Mouse (Mus musculus) myocyte (in vitro differentiated cells): Measurements from ENCODE around the gene Ndufa6. TPM values are rescaled to one million over a fixed set of nuclear protein-coding genes. Genes with fewer than 3 reads are reported as not detected.

Experiments used
- H3K27me3 ChIP-seq: one replicate; pipeline ENCODE4 v1.6.1; 2011; ENCODE audit not compliant: control insufficient read depth, insufficient read depth, insufficient read length
- H3K36me3 ChIP-seq: one replicate; pipeline ENCODE4 v1.6.1; 2011; ENCODE audit not compliant: control insufficient read depth, insufficient read depth
- H3K4me2 ChIP-seq: one replicate; pipeline ENCODE4 v1.6.1; 2011; ENCODE audit warnings: low read depth, control low read depth
- H3K4me3 ChIP-seq: one replicate; pipeline ENCODE4 v1.5.1; 2011; ENCODE audit warnings: mild to moderate bottlenecking, control low read depth, moderate library complexity
- H3K79me2 ChIP-seq: one replicate; pipeline ENCODE4 v1.6.1; 2011; ENCODE audit not compliant: control insufficient read depth, insufficient read depth
- H3ac ChIP-seq: one replicate; pipeline ENCODE4 v1.6.1; 2011; ENCODE audit not compliant: control insufficient read depth, insufficient read length
- CEBPB ChIP-seq: IDR thresholded peaks from 2 replicates; pipeline ENCODE4 v1.6.1; 2011; ENCODE audit warnings: mild to moderate bottlenecking, moderate library complexity; ENCODE audit not compliant: poor library complexity, insufficient read depth, severe bottlenecking
- E2F4 ChIP-seq: IDR thresholded peaks from one replicate; pipeline ENCODE4 v1.6.1; 2011; ENCODE audit warnings: mild to moderate bottlenecking, control low read depth, moderate library complexity; ENCODE audit not compliant: insufficient read depth
- MAX ChIP-seq: IDR thresholded peaks from one replicate; pipeline ENCODE4 v1.6.1; 2011; ENCODE audit warnings: low read depth, mild to moderate bottlenecking, control low read depth
- MYOD1 ChIP-seq, 3 experiments: IDR thresholded peaks; one replicate each; pipeline ENCODE4 v1.6.1; 2011; ENCODE audit warnings: control low read depth in 2 of 3, low read depth in 2 of 3, mild to moderate bottlenecking in 2 of 3, moderate library complexity in 1 of 3; ENCODE audit not compliant: insufficient read length in 2 of 3, control insufficient read depth in 1 of 3
- MYOG ChIP-seq, 3 experiments: IDR thresholded peaks; one replicate each; pipeline ENCODE4 v1.6.1; 2011; ENCODE audit warnings: control low read depth in 2 of 3, low read depth in 2 of 3, mild to moderate bottlenecking in 2 of 3; ENCODE audit not compliant: insufficient read length in 2 of 3, control insufficient read depth in 1 of 3, insufficient read depth in 1 of 3
- POLR2A ChIP-seq: IDR thresholded peaks from one replicate; pipeline ENCODE4 v1.6.1; 2011; ENCODE audit warnings: low read depth, mild to moderate bottlenecking, control low read depth, moderate library complexity; ENCODE audit not compliant: insufficient read length
- POLR2AphosphoS2 ChIP-seq: IDR thresholded peaks from one replicate; pipeline ENCODE4 v1.6.1; 2011; ENCODE audit warnings: low read depth, control low read depth; ENCODE audit not compliant: insufficient read length
- REST ChIP-seq: IDR thresholded peaks from one replicate; pipeline ENCODE4 v1.6.1; 2011; ENCODE audit warnings: mild to moderate bottlenecking, control low read depth, moderate library complexity; ENCODE audit not compliant: insufficient read depth, insufficient read length
- SRF ChIP-seq: IDR thresholded peaks from one replicate; pipeline ENCODE4 v1.6.1; 2011; ENCODE audit warnings: low read depth; ENCODE audit not compliant: control insufficient read depth, insufficient read length
- TCF12 ChIP-seq: IDR thresholded peaks from one replicate; pipeline ENCODE4 v1.6.1; 2011; ENCODE audit warnings: mild to moderate bottlenecking, control low read depth; ENCODE audit not compliant: poor library complexity, insufficient read depth, severe bottlenecking
- TCF3 ChIP-seq: IDR thresholded peaks from one replicate; pipeline ENCODE4 v1.6.1; 2011; ENCODE audit warnings: low read depth, control low read depth; ENCODE audit not compliant: insufficient read length
- USF1 ChIP-seq: IDR thresholded peaks from one replicate; pipeline ENCODE4 v1.6.1; 2011; ENCODE audit warnings: low read depth, mild to moderate bottlenecking, control low read depth, moderate library complexity
- polyA plus RNA-seq: library from polyadenylated mRNA; unstranded; fragments of >200 nt; fragmentation: generic; extraction: Trizol; gene quantifications from one replicate; pipeline ENCODE4 v1.2.1, GENCODE M21; 2012; ENCODE audit warnings: missing spikeins

Gene Ndufa6
- polyA plus RNA-seq, 1 experiment: 517 TPM

DNA sequence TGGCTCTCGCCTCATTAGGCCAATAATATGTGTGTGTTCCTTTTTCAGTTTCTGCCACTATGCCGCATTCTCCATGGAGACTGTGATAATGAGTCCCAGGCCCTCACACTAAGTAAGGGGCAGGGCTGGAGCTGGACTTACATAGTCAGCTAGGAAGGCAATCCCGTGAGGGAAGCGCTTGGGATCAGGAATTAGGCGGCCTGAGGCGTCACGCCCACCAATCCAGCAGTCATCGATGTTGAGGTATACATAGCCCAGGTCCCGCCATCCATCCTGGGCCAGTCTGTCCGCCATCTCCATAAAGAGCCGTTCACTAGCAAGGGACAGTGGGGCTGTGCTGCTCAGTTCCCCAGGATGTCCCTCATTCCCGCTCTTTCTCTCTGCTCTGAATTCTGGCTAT is 17.5 kb downstream of the Ndufa6 start:
- no peak overlapping the region for H3K4me2 ChIP-seq
- no peak for TF ChIP-seq MYOD1 (IDR thresholded peaks at IDR 0.05; ENCODE audit: control insufficient read depth in 1 of 3, insufficient read length in 2 of 3, low read depth in 2 of 3)
- TF ChIP-seq CEBPB: no peak
- no peak for TF ChIP-seq MAX
- no peak for TF ChIP-seq POLR2AphosphoS2
- no peak for TF ChIP-seq USF1
- no peak for TF ChIP-seq TCF12
- no peak for TF ChIP-seq REST
- H3ac ChIP-seq: no peak overlapping the region
- no peak overlapping the region for H3K4me3 ChIP-seq
- peaks cover 10% of the 10 kb centered on the region for H3K36me3 ChIP-seq
- H3K27me3 ChIP-seq: no peaks in the 10 kb centered on the region
- peaks cover 5% of the 10 kb centered on the region for H3K79me2 ChIP-seq

DNA sequence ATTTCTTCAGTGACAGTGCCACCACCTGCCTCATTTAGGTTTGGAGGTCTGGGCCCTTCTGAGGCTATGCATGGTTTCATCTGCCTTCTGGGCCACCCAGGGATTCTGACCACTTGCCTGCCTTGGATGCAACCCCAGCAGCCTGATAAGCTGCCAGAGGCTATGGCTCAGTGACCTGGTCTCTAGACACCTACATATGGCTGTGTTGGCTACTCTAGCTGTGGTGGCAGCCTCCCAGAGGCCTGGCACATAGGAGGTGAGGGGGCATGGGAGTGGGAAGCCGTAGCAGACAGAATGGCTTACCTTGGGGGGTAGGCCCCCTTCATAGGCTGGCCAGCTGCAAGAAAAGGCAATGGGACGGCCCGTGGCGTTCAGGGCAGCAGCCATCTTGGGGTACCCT is 18.9 kb downstream of the Ndufa6 start:
- Histone ChIP-seq H3K36me3 (peaks cover 10% of the 10 kb centered on the region), H3K4me3 (no peak overlapping the region), H3K27me3 (no peaks in the 10 kb centered on the region), H3K79me2 (peaks cover 5% of the 10 kb centered on the region), H3K4me2 (no peak overlapping the region), H3ac (no peak overlapping the region)
- TF ChIP-seq E2F4: no peak
- no peak for TF ChIP-seq MYOD1 (IDR thresholded peaks at IDR 0.05; ENCODE audit: control insufficient read depth in 1 of 3, insufficient read length in 2 of 3, low read depth in 2 of 3)
- TF ChIP-seq TCF12: no peak

DNA sequence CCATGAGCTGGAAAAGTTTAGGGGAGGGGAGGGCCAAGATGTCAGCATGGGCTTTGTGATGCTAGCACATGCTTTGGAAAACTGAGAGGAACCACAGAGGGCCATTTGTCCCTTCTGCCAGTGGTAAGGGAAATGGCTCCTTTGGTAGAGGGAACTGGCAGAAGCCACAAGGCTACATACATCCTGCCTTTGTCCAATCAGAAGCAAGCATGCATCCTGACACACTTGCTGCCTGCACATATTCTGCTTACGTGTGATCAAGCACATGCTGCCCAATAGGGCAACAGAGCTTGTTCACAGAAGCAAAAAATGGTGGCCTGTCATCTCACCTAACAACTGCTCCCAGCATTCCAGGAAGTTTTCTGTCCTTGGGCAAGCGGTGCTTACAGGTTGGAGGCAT is 28.7 kb downstream of the Ndufa6 start:
- H3K4me3 ChIP-seq: no peak overlapping the region
- TF ChIP-seq TCF3 (no peak), MYOD1 (IDR thresholded peaks at IDR 0.05; ENCODE audit: control insufficient read depth in 1 of 3, insufficient read length in 2 of 3, low read depth in 2 of 3) (no peak), POLR2AphosphoS2 (no peak), REST (no peak), MYOG (IDR thresholded peaks at IDR 0.05; ENCODE audit: control insufficient read depth in 1 of 3, insufficient read depth in 1 of 3, insufficient read length in 2 of 3, low read depth in 2 of 3) (no peak), POLR2A (no peak), CEBPB (no peak), SRF (no peak), TCF12 (no peak), USF1 (no peak), MAX (no peak), E2F4 (no peak)
- H3ac ChIP-seq: no peak overlapping the region
- H3K4me2 ChIP-seq: no peak overlapping the region
- no peaks in the 10 kb centered on the region for H3K79me2 ChIP-seq
- no peaks in the 10 kb centered on the region for H3K27me3 ChIP-seq
- H3K36me3 ChIP-seq: no peaks in the 10 kb centered on the region

DNA sequence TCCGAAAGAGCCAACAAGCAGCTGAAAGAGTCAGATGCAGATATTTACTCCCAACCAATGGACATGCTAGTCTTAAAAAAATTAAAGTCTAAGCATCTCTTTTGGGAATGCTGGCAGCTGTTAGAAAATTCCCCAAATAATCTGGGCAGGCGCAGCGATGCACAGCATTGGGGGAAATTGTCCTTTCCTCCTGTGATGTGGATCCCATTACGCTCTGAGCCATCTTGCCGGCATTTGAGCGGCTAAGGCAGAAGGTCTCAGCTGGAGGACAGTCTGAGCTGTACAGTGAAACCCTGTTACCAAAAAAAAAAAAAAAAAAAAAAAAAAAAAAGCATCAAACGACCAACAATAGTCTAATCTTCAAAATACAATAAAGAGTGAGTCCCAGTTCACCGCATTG is 31.9 kb downstream of the Ndufa6 start:
- Histone ChIP-seq H3K27me3 (no peaks in the 10 kb centered on the region), H3K4me3 (no peak overlapping the region)
- no peak for TF ChIP-seq SRF
- no peak for TF ChIP-seq E2F4
- TF ChIP-seq TCF12: no peak
- TF ChIP-seq CEBPB: no peak
- TF ChIP-seq REST: no peak
- no peak for TF ChIP-seq TCF3
- TF ChIP-seq MAX: no peak
- TF ChIP-seq POLR2AphosphoS2: no peak
- no peak for TF ChIP-seq USF1
- TF ChIP-seq POLR2A: no peak
- no peak for TF ChIP-seq MYOD1 (IDR thresholded peaks at IDR 0.05; ENCODE audit: control insufficient read depth in 1 of 3, insufficient read length in 2 of 3, low read depth in 2 of 3)
- TF ChIP-seq MYOG (IDR thresholded peaks at IDR 0.05; ENCODE audit: control insufficient read depth in 1 of 3, insufficient read depth in 1 of 3, insufficient read length in 2 of 3, low read depth in 2 of 3): no peak

DNA sequence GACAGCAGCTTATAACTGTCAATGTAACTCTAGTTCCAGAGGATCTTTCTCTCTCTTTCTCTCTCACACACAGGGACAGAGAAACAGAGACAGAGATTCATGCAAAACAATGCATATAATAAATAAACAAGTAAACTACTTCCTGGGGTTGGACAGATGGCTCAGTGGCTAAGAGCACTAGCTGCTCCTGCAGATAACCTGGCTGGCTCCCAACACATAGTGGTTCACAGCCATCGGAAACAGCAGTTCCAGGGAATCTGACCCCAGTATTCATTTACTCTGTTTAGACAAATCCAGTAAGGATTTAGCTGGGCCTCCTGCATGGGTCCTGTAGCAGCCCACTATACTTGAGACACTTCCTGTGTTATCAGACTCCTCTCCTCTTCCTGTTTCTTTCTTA is 34.5 kb downstream of the Ndufa6 start:
- no peaks in the 10 kb centered on the region for H3K36me3 ChIP-seq
- H3K27me3 ChIP-seq: peaks cover 10% of the 10 kb centered on the region
- no peak overlapping the region for H3K4me2 ChIP-seq
- no peak overlapping the region for H3ac ChIP-seq
- TF ChIP-seq TCF12 (no peak), TCF3 (no peak), REST (no peak), USF1 (no peak), POLR2A (no peak), MYOG (IDR thresholded peaks at IDR 0.05; ENCODE audit: control insufficient read depth in 1 of 3, insufficient read depth in 1 of 3, insufficient read length in 2 of 3, low read depth in 2 of 3) (no peak), MYOD1 (IDR thresholded peaks at IDR 0.05; ENCODE audit: control insufficient read depth in 1 of 3, insufficient read length in 2 of 3, low read depth in 2 of 3) (no peak), E2F4 (no peak), MAX (no peak), SRF (no peak), POLR2AphosphoS2 (no peak)
- H3K79me2 ChIP-seq: no peaks in the 10 kb centered on the region
- H3K4me3 ChIP-seq: no peak overlapping the region

More for the DNA sequence above, 31.9 kb downstream of the Ndufa6 start:
- Histone ChIP-seq H3K36me3 (no peaks in the 10 kb centered on the region), H3K4me2 (no peak overlapping the region), H3ac (no peak overlapping the region), H3K79me2 (no peaks in the 10 kb centered on the region)
